Mouse (Mus musculus): ENCODE data around the gene Scg5. TPM values are rescaled to one million over a fixed set of nuclear protein-coding genes. Genes with fewer than 3 reads are reported as not detected.

Gene Scg5
- polyA plus RNA-seq, 1 experiment from 2014 or later, result 0.96 TPM

DNA sequence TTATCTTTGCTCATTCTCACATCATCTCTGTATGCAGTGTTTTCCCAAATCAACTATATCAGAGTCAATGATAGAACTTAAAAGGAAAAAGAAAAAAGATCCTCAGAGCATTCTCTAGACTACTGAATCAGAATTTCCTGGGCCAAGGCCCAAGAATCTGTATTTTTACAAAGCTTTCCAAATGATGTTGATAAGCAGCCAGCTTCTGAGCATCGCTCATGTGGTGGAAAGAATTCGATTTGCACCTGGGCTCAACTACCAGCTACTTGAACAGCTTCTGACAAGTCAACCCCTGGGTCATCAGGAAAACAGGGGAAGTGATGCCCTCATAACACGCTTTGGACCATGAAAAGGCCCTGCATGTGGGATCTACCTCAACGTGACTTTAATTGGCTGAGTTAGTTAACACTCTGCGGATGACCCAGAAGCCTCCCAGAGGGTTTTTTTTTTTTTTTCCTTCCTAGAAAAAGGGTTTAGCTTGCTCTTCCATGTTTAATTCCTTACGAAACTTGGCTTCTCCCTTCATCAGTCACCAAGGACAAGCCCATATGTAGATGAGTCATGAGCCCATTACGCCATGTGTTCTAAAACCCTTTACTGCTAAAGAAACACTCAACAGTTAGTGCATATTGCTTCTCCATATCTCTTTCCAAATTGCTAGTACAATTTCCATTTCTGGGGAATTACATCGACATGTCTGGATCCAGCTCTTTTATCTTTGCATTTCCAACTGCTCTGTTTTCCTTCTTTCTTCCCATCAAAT is 60.2 kb downstream of the Scg5 start:
- Histone ChIP-seq H3K4me1 (no peaks in the 10 kb centered on the region), H3K9me3 (no peaks in the 10 kb centered on the region), H3K9ac (no peak overlapping the region), H3K36me3 (no peaks in the 10 kb centered on the region), H3K4me2 (no peak overlapping the region), H3K4me3 (no peak overlapping the region), H3K27ac (no peak overlapping the region), H3K27me3 (no peaks in the 10 kb centered on the region)
- ATAC-seq (ENCODE audit: insufficient number of reproducible peaks, low FRiP score, low TSS enrichment, low read depth), result no peak
- 75% methylated on average over 8 of the region's 8 CpGs for WGBS

DNA sequence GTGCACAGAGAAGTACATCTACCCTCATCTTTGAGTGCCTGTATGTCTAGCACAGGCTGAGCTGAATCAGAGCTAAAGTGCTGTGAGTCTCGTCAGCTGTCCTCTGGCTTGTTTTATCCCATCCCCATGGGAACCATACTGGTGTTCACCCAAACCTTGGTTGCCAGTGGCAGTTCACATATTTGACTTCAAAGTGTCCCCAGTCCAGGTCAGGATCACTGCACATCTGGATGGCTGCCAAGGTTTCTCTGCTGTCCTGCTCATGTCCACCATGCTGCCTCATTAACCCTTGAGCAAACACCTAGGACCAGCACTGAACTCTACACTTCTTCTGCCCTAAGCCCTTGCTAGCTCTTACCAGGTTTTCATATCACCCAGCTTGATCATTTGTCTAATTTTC is 63.0 kb downstream of the Scg5 start:
- no peaks in the 10 kb centered on the region for H3K9me3 ChIP-seq
- H3K4me1 ChIP-seq, result no peaks in the 10 kb centered on the region
- no peak overlapping the region for H3K4me2 ChIP-seq
- H3K4me3 ChIP-seq, result no peak overlapping the region
- no peaks in the 10 kb centered on the region for H3K27me3 ChIP-seq
- H3K36me3 ChIP-seq, result no peaks in the 10 kb centered on the region
- H3K9ac ChIP-seq, result no peak overlapping the region
- WGBS, result 48% methylated on average over 1 of the region's 1 CpGs
- H3K27ac ChIP-seq, result no peak overlapping the region
- ATAC-seq (ENCODE audit: insufficient number of reproducible peaks, low FRiP score, low TSS enrichment, low read depth), result no peak

DNA sequence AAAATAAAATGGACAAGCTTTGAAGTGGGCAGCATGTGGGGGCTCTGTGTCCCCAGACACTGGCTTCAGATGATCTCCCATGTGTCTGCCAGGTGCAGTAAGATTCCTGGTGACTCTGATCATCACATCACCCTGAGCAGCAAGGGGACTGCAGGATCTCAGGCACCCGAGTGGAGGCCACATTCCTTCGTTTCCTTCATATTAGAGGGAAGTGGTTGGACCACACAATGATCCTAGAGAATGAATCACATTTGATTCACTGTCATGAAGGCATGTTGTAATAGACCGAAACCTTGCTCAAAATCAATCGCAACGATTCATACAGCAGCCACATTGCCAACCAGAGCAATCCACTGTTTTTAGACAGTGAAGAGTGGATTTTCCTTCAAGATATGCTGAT is 64.0 kb downstream of the Scg5 start:
- no peak overlapping the region for H3K27ac ChIP-seq
- no peak overlapping the region for H3K4me3 ChIP-seq
- H3K36me3 ChIP-seq, result no peaks in the 10 kb centered on the region
- 79% methylated on average over 5 of the region's 5 CpGs for WGBS
- ATAC-seq (ENCODE audit: insufficient number of reproducible peaks, low FRiP score, low TSS enrichment, low read depth), result no peak
- peaks cover 2% of the 10 kb centered on the region for H3K27me3 ChIP-seq
- no peak overlapping the region for H3K4me2 ChIP-seq
- no peaks in the 10 kb centered on the region for H3K9me3 ChIP-seq
- H3K9ac ChIP-seq, result no peak overlapping the region
- H3K4me1 ChIP-seq, result no peaks in the 10 kb centered on the region

DNA sequence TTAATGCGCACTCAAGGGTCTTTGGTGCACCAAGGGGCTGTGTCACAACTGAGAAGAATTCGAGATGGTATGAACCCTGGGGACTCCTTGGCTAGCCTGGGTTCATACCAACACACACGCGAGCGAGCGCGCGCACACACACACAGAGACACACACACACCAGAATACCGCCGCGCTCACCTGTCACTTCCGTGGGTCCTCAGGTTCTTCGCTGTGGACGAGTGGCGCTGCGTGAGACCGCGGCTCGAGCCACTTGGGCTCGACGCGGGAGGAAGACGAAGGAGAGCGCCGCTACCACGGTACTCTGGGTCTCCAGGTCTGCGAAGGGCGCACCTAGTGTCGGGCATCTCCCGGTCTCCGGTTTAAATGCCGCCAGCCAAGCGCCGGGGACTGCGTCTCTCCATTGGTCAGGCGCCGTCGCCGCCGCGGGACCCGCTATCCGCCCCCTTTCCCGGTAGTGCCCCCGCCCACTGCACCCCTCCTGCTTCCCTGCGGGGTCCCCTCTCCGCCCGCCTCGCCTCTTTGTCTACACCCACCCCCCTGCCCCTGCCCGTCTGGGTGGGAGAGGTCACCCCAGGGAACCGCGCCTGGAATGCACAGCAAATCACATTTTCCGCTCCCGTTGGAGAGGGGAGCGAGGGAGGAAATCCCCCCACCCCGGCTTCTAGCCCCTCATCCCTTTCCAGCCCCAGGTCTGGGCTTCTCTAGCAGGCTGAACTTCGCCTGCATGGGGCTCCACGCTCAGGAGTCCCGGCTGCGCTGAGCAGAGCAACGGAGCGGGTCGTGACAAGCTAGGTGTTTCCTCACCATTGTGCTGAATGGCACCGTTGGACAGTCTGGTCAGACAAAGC is 70.4 kb downstream of the Scg5 start, which contains the start of gene Grem1:
Gene Grem1 (minus strand): TSS at position 336 of the 851 bp plus-strand sequence.
- Histone ChIP-seq H3K27me3 (peaks cover 37% of the 10 kb centered on the region), H3K4me1 (peaks cover 24% of the 10 kb centered on the region), H3K36me3 (no peaks in the 10 kb centered on the region), H3K4me2 (peak within 1 kb of the TSS; percentile 73), H3K9me3 (no peaks in the 10 kb centered on the region), H3K27ac (peak within 1 kb of the TSS; percentile 17; the same call in 1 of the 2 replicates), H3K9ac (peak within 1 kb of the TSS; percentile 39), H3K4me3 (peak within 1 kb of the TSS; percentile 43)
- WGBS, result under 1% methylated on average over 63 of the region's 64 CpGs
- peak; percentile 68 for ATAC-seq (ENCODE audit: insufficient number of reproducible peaks, low FRiP score, low TSS enrichment, low read depth)

DNA sequence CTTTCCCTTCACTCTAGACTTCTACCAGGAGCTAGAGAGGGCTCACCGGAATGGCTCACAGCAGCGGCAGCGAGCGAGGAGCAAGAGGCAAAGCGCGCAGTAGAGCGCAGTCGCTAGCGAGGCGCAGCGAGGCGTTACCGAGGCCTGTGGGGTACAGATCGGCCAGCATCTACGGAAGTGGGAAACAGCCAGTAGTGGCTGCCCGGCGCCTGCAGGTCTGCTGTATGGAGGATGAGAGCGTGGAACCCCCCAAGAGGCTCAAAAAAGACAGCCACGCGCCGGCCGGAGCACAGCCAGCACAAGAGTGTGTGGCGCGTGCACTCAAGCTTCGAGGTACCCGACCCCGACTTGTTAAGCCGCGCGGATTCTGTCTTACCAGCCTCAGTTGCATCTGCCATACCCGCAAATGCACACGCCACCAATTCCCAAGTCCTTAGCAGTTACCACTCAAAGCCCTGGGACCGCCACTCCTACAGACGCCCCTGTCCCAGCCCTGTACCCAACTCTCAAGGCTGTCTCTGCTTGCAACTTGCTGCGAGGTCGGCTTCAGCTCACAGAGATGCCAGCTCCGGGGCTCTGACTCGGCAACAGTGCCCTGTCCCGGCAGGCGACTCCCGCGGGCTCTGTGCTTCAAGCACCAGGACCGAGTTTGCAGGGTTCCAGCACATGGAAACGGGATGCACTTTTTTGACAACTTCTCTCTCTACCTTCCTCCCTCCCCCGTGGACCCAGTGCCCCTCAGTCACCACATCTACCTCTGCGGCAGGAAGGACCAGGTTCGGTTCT is 71.2 kb downstream of the Scg5 start:
- Histone ChIP-seq H3K27ac (peak overlapping the region; percentile 17; the same call in 1 of the 2 replicates), H3K4me2 (peak overlapping the region; percentile 73), H3K27me3 (peaks cover 37% of the 10 kb centered on the region), H3K9me3 (no peaks in the 10 kb centered on the region), H3K9ac (peak overlapping the region; percentile 39), H3K4me1 (peaks cover 24% of the 10 kb centered on the region), H3K36me3 (no peaks in the 10 kb centered on the region), H3K4me3 (peak overlapping the region; percentile 43)
- ATAC-seq (ENCODE audit: insufficient number of reproducible peaks, low FRiP score, low TSS enrichment, low read depth), result no peak
- WGBS, result 0% methylated on average over 47 of the region's 47 CpGs

DNA sequence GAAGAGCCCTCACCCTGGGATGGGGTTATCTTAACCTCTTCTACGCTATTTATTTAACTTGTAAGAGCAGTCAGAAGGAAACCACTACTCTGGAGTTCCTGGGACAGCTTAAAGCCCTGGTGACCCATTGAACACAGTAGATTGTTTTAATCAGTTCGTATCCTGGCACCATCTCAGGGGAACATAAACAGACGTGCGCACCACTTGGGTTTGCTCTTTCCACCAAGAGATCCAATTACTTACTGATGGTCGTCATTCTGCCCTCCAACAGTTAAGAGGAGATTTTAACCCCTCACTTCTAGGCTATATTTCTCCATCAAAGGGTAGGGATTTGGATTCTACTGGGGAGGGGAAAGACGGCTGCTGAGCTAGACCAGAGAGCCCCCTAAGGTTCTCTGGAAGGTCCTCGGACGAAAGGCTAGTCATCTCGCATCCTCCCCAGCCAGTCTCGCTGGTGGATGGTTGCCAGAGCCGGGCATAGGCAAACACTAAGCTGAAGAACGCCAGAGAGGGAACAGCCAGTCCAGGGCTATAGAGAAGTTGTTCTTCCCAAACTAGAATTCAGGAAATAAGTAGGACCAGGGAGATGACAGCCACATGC is 71.9 kb downstream of the Scg5 start:
- no peaks in the 10 kb centered on the region for H3K36me3 ChIP-seq
- peak overlapping the region; percentile 43 for H3K4me3 ChIP-seq
- peak overlapping the region; percentile 17; the same call in 1 of the 2 replicates for H3K27ac ChIP-seq
- H3K4me1 ChIP-seq, result peaks cover 24% of the 10 kb centered on the region
- peaks cover 37% of the 10 kb centered on the region for H3K27me3 ChIP-seq
- H3K9me3 ChIP-seq, result no peaks in the 10 kb centered on the region
- no peak for ATAC-seq (ENCODE audit: insufficient number of reproducible peaks, low FRiP score, low TSS enrichment, low read depth)
- WGBS, result 2% methylated on average over 12 of the region's 12 CpGs
- peak overlapping the region; percentile 73 for H3K4me2 ChIP-seq
- H3K9ac ChIP-seq, result no peak overlapping the region

DNA sequence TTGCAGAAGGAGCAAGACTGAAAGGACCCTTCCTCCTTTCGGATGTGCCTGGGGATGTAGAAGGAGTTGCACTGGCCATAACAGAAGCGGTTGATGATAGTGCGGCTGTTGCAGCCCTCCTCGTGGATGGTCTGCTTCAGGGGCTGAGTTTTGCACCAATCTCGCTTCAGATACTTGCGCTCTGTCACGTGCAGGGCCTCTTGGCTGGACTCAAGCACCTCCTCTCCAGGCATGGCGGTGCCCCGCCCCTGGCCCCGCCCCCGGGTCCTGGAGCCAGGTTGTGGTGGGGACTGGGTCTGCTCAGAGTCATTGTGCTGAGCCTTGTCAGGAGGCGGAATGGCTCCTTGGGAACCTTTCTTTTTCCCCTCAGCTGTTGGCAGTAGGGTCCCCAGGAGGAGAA is 79.2 kb downstream of the Scg5 start:
- Histone ChIP-seq H3K4me3 (no peak overlapping the region), H3K9me3 (no peaks in the 10 kb centered on the region), H3K4me2 (no peak overlapping the region), H3K4me1 (no peaks in the 10 kb centered on the region), H3K27me3 (no peaks in the 10 kb centered on the region; the same call in 1 of the 2 replicates), H3K36me3 (no peaks in the 10 kb centered on the region), H3K9ac (no peak overlapping the region), H3K27ac (no peak overlapping the region)
- ATAC-seq (ENCODE audit: insufficient number of reproducible peaks, low FRiP score, low TSS enrichment, low read depth), result no peak
- WGBS, result 77% methylated on average over 12 of the region's 12 CpGs

DNA sequence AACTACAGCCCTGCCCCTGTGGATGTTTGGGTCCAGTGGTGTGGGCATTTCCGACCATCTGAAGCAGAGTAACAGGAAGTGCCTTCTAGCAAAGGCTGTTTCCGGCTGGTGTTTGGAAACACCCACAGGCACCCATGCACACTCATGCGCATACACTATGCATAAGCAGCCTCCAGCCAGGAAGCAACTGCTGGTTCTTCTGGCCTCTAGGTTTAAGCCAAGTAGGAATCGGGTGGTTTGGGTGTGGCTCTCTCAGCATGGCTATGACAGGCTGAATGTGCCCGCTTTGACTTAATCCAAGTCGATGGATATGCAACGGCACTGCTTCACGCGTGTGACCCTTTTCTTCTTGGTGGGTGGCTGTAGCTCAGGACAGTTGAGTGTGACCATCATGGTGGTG is 79.6 kb downstream of the Scg5 start:
- Histone ChIP-seq H3K27ac (no peak overlapping the region), H3K36me3 (no peaks in the 10 kb centered on the region), H3K9ac (no peak overlapping the region), H3K27me3 (no peaks in the 10 kb centered on the region; the same call in 1 of the 2 replicates), H3K9me3 (no peaks in the 10 kb centered on the region), H3K4me2 (no peak overlapping the region), H3K4me3 (no peak overlapping the region), H3K4me1 (no peaks in the 10 kb centered on the region)
- ATAC-seq (ENCODE audit: insufficient number of reproducible peaks, low FRiP score, low TSS enrichment, low read depth), result no peak
- WGBS, result 91% methylated on average over 9 of the region's 9 CpGs

DNA sequence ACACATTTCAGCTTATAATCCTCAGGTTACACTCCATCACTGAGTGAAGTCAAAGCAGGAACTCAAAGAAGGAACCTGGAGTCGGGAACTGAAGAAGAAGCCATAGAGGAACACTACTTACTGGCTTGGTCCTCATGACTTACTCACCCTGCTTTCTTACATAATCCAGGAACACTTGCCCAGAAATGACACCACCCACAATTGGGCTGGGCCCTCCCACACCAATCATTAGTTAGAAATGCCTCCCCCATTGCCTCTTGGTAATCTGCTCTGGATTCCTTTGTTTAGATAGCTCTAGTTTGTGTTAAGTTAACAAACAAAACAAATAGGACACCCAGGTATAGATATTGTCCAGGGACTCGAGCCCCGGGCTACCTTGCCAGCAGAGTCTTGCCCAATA is 100.3 kb downstream of the Scg5 start:
- Histone ChIP-seq H3K9me3 (no peaks in the 10 kb centered on the region), H3K9ac (no peak overlapping the region), H3K4me3 (no peak overlapping the region), H3K27ac (no peak overlapping the region), H3K27me3 (no peaks in the 10 kb centered on the region), H3K4me2 (no peak overlapping the region), H3K4me1 (no peaks in the 10 kb centered on the region), H3K36me3 (no peaks in the 10 kb centered on the region)
- 92% methylated on average over 3 of the region's 3 CpGs for WGBS
- ATAC-seq (ENCODE audit: insufficient number of reproducible peaks, low FRiP score, low TSS enrichment, low read depth), result no peak

Measured in limb, embryonic 15.5 days (tissue).